Mouse (Mus musculus): ENCODE measurements around the gene Ppp1r12b.
"Not testable (repeated sequence)": the region's sequence is repeated elsewhere in the genome, so short reads cannot be mapped to it uniquely, and the experiment has no call there.

Gene Ppp1r12b

DNA sequence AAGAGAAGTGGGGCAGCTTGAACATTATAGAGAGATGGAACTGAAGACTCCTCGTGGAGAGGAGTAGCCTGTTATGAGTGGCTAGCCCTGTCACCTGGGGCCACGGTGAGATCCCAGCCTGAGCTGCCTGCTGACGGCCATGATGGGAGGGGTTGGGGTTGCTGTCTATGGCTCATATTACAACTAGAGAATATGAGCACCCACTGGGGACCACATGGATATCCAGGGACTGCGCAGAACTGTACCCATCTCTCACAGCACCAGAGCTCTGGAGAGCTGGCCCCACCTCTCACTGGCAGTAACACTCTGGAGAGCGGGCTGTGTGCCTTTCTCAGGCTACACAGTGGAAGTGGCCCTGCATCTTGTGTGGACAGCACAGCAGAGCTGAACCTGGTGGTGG lies 104.5 kb downstream of the Ppp1r12b start:
- no peak for DNase-seq (ENCODE audit: low read depth, low spot score)

DNA sequence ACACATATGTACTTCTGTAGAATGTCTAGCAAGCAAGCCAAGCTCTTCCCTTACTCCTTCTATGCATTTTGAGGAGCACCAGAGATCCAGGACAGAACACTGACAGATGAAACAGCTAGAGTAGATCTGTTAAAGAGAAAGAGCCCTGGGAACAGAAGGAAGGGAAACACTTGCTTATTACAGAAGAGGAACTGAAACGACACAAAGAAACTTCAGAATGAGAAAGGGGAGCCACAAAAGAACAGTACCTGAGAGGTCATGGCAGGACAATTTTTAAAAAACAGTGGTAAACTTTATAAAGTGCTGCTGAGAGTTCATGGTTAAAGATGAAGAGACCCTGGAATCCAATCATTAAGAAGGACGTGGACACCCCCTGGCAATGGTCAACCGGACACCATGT lies 105.4 kb downstream of the Ppp1r12b start:
- DNase-seq (ENCODE audit: low read depth, low spot score): no peak

DNA sequence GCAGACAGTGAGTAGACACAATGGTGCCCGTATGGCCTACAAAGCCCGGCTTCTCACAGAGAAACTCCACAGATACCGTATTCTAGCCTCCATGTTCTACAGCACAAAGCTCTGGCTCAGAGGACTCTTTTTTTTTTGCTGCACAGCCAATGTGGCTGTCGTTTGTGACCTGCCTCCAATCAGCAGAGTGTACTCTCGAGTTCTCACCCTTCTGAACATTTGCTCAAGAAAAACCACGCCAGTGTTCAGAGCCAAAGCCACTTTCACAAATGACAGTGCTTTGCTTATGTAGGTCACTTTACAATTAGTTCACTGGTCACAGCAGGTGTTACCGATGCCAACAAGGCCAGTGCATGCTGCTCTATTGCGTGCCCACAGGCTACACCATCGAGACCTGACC lies 107.9 kb downstream of the Ppp1r12b start:
- DNase-seq (ENCODE audit: low read depth, low spot score): no peak

DNA sequence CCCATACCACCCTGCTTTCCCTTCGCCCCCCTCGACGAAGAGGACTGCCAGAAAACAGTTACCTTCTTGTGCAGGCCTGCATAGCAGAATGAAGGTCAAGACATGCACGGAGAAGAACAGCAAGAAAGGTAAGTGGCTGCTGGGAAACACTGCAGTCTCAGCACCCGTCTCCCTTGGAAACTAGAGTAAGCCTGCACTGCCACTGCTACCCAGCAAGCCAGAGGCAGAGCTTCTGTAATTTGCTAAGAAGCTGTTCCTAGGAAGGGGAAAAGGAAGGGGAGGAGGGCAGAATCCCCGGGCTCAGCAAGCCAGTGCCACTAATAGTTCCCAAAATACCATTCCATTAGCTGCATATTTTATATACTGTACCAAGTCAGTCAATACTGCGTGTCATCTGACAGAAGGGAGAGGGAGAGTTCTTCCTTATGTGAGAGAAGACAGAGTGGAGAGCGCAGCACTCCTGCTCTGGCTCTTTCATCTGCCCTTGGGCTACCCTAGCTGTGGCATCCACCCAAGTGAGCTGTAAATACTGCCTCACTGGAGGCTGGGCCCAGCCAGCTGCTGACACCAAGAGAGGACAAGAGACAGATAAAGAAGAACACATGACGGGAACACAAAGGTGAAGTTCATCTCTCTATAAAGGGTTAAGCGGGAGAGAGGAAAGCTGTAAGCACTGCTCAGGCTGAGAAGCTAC lies 109.3 kb downstream of the Ppp1r12b start:
- no peak for DNase-seq (ENCODE audit: low read depth, low spot score)

DNA sequence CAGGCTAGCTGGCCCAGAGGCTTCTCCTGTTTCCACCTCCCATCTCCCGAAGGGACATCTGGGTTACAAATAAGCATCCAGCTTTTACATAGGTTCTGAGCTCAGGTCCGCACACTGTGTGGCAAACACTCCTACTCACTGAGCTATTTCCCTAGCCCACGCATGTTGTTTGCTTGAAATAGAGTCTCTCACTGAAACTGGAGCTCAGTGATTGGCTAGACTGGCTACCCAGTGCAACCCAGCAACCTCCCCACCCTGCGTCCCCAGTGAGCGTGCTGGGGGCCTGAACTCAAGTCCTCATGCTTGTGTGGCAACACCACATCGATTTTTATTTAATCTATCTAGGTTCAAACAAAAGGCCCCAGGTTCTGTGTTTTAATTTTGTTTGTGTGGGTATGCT lies 112.4 kb downstream of the Ppp1r12b start:
- no peak for DNase-seq (ENCODE audit: low read depth, low spot score)

DNA sequence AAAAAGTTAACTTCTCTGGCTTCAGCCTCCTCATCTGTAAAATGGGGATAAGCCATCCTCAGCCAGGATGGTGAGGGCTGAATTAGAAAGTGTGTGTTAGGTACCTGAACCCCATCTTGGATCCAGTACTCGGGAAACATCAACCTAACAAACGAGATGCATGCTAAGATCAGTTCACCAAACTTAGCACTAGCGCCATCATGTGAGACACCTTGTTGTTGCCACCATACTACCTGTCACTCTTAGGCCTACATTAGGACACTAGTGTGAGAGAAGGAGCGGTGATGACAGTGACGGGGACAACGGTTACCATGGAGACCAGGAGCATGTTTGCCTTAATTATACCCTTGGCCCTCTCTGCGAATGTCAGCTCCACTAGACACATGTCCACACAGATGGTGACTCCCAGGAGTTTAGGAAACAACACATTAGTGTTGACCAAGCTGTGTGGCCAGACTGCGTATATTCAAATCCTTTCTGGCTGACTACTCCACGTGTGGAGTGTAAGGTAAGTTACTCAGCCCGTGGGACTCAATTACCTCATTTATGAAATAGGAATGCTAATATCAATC lies 118.7 kb downstream of the Ppp1r12b start:
- DNase-seq (ENCODE audit: low read depth, low spot score): no peak

DNA sequence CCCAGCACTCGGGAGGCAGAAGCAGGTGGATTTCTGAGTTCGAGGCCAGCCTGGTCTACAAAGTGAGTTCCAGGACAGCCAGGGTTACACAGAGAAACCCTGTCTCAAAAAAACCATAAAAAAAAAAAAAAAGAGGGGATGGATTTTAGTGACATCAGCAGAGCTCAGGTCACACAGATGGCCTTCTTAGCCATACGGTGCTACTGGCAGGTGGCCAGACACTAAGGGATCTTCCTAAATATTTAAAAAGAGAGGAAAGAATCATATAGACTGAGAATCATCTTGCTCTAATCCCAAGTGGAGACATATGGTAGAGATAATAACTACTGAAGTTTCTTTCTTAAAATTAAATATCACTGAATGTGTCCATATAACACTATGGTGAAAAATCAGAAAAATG lies 124.9 kb downstream of the Ppp1r12b start:
- DNase-seq (ENCODE audit: low read depth, low spot score): not testable (repeated sequence)

DNA sequence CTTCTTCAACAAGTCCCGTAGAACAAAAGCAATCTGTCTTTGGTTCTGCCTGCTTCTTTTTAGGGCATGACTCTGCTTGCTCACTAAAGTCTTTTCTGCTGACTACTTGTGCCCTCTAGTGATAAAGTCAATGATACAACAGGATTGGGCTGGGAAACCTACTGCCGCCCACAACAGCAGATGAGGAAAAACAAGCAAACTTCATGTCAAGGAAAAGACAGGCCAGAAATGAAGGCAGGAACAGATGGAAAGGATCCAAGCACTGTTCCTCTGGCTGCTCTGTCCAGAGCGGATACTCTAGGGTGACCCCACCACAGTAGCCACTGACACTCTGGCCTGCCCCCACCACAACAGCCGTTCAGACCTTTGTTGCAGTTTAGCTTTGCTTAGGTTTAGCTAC lies 126.1 kb downstream of the Ppp1r12b start:
- peak; percentile 33 for DNase-seq (ENCODE audit: low read depth, low spot score)

DNA sequence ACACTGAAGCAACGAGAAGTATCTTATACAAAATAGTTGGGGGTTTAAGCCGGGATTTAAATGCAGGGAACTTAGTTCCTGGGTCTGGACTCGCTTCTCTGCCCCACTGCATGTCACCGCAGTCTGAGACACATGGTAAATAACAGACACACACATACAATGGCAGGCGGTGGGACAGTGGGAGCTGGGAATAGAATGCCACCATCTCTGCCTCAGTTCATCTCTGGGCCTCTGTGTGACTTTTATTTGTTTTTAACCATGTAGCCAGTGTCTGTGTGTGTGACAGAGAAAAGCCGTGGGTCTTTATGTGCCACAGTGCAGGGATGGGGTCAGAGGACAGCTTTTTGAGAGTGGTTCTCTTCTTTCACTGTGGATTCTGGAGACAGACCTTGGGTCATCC lies 130.8 kb downstream of the Ppp1r12b start:
- DNase-seq (ENCODE audit: low read depth, low spot score): no peak

DNA sequence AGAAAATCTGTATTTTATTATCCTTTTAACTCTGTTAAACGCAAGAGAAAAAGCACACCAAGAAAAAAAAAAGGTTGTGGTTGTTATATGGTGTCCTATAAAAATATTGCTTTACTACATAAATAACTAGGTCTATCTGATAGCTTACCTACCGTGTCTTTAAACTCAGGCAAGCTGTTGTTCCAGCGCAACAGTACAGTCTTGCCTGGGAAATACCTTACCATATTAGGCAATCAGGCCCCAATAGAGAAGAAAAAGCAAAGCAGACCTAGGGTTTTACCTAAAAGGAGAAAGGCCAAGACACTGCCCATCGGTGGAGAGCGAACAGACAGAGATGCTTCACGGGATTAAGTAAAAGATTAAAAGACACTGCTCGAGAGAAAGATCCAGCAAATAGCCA lies 131.9 kb downstream of the Ppp1r12b start:
- DNase-seq (ENCODE audit: low read depth, low spot score): no peak

DNA sequence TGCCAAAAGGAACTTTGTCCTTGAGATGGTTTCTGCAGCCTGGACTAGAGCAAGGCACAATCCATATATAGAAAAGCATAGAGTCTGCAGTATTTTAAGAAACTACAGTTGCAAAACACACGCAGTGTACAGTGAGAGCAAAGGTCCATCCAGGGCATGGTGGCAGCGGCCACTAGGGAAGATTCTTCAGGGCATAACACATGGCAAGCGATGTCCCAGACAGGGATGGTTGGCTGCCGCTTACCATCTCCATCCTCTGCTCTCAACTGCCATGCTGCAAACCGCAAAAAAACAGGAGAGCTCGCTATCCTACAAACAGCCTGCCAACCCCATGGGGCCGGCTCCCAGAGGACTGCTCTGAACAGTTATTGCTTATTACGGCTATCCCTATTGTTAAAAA lies 132.4 kb downstream of the Ppp1r12b start:
- DNase-seq (ENCODE audit: low read depth, low spot score): no peak

DNA sequence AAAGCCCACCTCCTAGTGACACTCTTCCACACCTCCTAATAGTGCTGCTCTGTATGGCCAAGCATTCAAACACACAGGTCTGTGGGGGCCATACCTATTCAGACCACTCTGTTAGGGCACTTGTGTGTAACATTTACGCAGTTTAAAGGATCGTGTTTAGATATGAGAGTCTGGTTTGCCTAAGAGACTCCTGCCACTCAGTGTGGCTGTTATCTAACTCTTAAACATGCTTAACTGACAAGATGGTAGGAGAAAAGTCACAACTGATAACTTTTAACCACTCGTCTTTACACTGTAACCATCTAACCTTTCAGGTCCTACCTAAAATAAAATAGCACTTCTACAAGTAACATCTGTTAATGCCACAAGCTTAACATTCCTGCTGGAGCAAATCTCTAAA lies 134.9 kb downstream of the Ppp1r12b start:
- DNase-seq (ENCODE audit: low read depth, low spot score): no peak

DNA sequence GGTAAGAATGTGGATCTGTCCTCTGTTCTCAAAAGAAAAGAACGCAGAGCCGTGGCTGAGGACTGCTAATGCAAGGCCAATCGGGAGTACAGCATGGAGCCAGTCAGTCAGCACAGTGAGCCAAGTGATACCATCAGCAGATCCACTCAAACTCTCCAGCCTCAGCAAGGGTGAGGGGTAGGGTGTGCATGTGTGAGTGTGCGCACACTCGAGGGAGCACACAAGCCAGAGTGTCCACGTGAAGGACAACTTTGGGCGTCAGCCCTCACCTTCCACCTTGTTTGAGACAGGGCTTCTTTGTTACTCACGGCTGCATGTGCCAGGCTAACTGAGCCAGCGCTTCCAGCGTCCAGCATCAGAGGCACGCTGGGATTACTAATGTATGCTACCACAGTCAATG lies 136.5 kb downstream of the Ppp1r12b start:
- DNase-seq (ENCODE audit: low read depth, low spot score): no peak

DNA sequence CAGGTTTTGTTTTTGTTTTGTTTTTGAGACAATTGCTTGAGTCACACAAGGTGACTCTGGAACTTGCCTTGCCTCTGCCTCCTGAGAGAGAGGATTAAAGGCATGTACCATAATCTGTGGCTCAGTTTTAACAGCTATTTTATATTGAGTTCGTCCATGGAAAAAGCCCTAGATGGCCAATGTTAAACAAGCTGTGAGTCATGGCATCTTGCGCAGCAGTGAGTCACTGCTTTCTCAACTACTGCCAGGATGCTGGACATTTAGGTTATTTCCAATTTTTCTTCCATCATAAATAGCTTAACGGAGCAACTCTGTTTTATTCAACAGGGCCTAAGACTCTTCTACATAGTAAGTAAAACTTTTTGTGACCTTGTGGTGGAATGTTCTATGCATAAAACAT lies 137.0 kb downstream of the Ppp1r12b start:
- no peak for DNase-seq (ENCODE audit: low read depth, low spot score)

DNA sequence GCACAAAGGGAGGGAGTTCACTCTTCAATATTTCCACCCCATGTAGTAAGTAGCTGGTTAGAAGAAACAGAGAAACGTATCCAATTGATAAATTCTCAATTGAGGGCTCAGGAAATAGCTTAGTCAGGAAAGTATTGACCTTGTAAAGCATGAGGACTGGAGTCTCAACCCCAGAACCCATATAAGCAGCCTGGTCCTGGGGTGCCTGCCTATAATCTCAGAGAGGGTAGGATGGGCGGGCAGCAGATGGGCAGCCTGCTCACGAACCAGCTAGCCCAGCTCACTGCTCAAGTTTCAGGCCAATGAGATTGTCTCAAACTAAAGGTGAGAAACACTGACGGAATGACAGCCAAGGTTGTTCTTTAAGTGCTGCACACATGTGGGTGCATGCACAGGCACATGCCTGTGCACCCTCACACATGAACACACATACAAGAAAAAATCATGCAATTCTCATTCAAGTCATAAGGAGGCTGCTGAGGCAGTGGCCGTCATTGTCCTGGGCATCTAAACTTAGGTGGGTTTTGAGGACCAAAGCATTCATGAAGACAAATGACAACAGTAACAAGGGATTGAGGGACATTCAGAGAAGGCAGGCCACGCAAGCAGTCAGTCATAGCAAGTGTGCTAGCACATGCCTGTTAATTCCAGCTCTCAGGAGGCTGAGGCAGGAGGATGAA lies 137.7 kb downstream of the Ppp1r12b start:
- DNase-seq (ENCODE audit: low read depth, low spot score): no peak

DNA sequence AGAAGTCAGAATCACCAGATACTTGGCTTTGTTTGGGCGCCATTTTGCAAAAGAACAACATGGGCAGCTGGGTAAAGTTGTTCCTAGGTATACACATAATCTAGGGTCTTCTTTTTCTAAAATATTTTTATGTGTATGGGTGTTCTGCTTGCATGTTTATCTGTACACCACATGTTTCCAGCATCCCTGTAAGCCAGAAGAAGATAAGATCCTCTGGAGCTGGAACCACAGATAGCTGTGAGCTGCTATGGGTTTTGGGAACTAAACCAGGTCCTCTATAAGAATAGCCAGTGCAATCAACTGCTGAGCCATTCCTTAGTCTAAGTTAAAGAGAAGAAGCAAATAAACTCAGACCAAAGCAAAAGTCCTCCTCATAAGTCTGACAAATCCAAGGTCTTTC lies 138.6 kb downstream of the Ppp1r12b start:
- no peak for DNase-seq (ENCODE audit: low read depth, low spot score)

DNA sequence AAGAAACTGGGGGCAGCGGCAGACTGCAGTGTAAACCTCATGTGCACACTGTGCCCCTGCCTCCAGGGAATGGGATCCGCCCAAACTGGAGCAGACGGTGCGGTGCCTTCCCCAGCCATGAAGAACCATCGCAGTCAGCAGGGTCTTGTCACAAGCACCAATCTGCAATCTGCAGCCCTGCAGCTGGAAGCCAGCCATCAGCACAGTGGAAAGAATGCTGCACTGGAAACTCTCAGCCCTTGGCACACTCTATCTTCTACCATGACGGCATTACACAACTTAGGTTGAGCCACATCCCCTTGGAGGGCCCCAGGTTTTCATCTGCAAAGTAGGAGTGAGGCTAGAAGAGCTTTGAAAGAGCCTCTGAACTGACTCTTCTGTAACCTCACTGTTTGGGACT lies 139.1 kb downstream of the Ppp1r12b start:
- DNase-seq (ENCODE audit: low read depth, low spot score): no peak

DNA sequence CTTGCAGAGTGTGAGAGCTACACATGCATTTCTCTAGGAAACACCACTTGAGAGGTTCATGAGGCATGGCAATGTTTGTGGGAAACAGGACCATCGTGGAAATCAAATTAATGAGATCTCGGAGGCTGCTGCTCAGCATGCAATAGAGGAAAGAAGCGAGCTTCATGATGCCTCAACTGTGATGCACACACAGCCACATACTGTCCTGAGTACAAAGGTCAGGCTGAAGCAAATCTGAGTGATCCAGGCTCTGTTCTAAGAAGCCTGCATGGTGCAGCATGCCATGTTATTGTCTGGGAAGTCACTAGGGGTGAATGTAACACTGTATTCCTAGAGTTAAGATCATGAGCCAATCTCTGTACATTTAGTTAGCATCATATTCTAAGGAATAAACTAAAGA lies 140.0 kb downstream of the Ppp1r12b start:
- DNase-seq (ENCODE audit: low read depth, low spot score): no peak

DNA sequence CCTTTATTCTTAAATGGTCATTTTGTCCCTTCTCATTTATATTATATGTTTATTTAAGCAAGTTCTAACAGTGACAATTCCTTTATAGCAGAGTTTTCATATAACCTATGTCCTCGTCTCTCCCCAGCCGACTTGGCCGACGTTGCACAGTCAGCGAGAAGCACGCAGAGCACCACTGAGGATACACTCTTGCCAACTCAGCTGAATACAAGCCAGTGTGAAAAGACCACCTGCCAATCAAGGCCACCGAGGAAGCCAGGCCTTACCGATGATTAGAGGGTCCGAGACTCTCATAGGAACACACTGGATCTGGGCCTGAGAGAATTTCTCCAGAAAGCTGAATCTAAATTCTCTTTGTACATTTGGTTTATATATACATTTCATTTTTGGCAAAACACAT lies 150.3 kb downstream of the Ppp1r12b start:
- no peak for DNase-seq (ENCODE audit: low read depth, low spot score)

DNA sequence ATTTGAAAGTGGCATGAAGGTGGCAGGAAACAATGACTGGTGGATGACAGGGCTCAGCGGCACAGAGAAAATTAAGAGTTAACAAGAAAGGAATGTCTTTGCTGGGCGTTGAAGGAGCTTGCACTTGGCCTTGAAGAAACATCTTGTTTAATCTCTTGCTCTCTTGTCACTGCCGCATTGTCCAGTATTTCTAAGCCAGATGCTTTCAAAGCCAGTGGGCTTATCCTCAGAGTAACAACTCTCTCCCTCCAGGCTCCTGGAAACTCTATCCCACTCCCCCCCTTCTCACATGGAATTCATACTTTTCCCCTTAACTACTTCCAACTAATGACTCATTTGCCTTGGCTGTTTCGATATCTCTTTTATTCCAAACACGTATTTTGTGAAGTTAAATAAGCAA lies 151.4 kb downstream of the Ppp1r12b start:
- no peak for DNase-seq (ENCODE audit: low read depth, low spot score)

DNA sequence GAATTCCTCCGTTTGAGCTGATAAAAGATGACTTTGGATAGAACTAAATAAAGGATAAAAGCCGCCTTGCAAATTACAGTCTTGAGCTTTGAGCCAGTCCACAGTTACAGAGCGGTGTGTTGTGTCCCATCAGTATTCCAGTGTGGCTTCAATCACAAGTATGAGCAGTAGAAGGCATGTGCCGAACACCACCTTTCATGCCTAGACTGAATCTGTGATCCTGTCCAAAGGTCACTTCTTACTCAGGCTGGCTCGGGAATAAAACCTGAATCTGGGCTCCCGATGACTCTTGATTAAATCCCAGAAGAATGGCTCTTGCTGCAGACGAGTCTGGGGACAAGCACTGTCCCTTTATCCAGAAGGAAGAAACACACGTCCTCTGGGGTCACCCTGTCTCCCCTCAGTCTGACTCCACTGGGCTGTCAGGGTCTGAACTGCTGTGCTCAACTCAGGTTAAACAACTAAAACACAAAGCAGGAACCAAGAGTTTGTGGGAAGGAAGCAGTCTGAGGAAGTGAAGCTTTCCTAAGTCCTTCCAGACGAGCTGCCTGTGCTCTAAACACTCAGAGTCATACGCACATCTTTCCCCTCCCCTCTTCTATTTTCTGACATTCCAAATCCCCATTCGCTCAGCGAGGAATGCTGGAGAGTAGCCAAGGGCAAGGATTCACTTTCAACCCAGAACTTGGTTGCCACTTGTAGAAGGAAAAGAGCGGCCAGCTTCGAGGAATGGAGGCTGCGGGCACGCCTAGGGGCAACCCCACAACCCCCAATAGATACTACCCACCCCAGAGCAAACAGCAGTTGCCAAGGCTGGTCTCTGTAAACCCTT lies 152.2 kb downstream of the Ppp1r12b start:
- no peak for DNase-seq (ENCODE audit: low read depth, low spot score)

DNA sequence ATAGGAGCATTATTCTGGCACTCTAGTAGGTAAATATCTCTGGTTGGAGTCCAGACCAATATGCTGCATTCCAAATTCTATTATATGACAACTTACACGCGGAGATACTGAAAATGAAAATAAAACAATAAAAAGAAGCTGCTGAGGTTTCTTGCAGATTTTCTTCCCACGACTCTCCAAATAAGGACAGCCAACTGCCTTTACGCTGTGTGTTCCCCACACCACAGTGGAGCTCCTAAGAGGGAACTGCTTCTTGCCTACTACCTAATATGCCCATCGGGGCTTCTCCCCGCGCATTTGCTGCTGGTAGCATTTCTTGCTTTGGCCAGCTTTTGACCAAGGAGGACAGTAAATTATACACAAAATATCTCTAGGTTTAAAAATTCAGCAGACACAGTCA lies 154.0 kb downstream of the Ppp1r12b start:
- no peak for DNase-seq (ENCODE audit: low read depth, low spot score)

All from retina, adult 2 months (tissue).